Mouse (Mus musculus): Measurements from ENCODE around the gene Thra. TPM values are rescaled to one million over a fixed set of nuclear protein-coding genes. Genes with fewer than 3 reads are reported as not detected.
A peak's percentile ranks its signal among the peaks of the same experiment; 100 is the strongest.

The Thra gene
- polyA plus RNA-seq, 1 experiment from 2014 or later: 24.5 TPM

DNA sequence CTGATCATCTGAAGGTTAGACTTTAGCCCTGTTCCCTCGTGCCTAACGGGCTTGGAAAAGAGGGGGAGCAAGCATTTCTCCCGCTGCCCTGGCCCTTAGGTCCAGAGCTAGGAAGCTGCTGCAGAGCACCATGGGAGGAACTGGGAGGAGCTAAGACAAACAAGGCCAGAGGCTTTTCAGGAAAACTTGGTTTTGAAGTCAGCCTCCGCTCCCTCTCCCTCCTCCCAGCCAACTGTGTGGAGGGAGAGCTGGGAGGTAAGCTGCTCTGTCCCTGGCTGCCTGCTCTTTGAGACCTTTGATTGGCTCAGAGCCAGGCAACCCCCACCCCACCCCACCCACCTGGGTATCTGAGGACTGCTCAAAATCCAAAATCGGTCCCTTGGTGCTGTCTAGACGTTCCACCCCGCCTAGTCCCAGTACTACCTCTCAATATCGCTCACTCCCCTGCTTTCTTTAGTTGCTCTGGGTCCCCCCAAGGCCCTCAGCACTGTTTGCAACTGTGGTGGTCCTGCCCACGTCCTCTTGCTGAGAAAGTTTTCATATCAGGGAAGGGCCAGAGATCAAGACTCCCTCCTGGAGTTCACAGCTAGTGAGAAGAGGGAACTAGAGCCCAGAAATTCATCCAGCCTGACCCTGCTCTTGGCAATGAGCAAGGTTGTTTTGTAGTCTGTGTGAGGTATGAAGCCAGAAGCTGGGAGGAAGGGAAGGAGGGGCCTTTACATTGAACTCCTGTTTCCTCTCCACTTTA lies 36.6 kb downstream of the Thra start:
- no peak for TF ChIP-seq EP300 (optimal IDR thresholded peaks at IDR 0.05)
- TF ChIP-seq CTCF (IDR thresholded peaks at IDR 0.05; ENCODE audit: low read depth): no peak
- H3K9ac ChIP-seq (ENCODE audit: low read length): peak overlapping the region; percentile 43
- peak; percentile 58 for DNase-seq (ENCODE audit: low spot score)
- no peak for ATAC-seq (ENCODE audit: low FRiP score, low TSS enrichment)
- H3K36me3 ChIP-seq (ENCODE audit: control insufficient read depth, insufficient read depth, low read length): no peaks in the 10 kb centered on the region
- H3K27ac ChIP-seq (replicated peaks): peak overlapping the region; percentile 95
- H3K27me3 ChIP-seq (ENCODE audit: control insufficient read depth, insufficient read depth, low read length): no peaks in the 10 kb centered on the region
- no peak overlapping the region for H3K4me3 ChIP-seq (ENCODE audit: low read depth, low read length)
- H3K4me1 ChIP-seq (replicated peaks; ENCODE audit: control insufficient read depth, insufficient read depth): peaks cover 16% of the 10 kb centered on the region
- peak overlapping the region; percentile 32 for H3K4me2 ChIP-seq (replicated peaks; ENCODE audit: low read depth)
- H3K9me3 ChIP-seq (ENCODE audit: control insufficient read depth, low read length): no peaks in the 10 kb centered on the region
- 8% methylated on average over 9 of the region's 9 CpGs for WGBS

DNA sequence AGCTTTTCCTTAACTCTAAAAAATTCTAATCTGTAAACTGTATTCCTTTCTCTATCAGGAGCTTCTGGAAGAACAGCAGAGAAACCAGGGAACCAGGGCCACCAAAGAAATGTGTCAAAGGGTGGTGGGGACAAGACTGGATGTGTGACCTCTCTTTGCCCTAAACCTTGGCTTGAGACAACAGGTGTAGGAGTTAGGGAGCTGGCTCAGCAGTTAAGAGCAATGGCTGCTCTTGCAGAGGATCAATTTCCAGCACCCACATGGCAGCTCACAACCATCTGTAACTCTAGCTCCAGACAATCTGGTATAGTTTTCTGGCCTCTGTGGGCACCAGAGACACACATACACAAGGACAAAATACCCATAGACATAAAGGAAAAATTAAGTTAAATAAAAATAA lies 37.5 kb downstream of the Thra start:
- Histone ChIP-seq H3K4me1 (replicated peaks; ENCODE audit: control insufficient read depth, insufficient read depth) (peaks cover 21% of the 10 kb centered on the region), H3K27ac (replicated peaks) (peak overlapping the region; percentile 95), H3K9ac (ENCODE audit: low read length) (no peak overlapping the region), H3K27me3 (ENCODE audit: control insufficient read depth, insufficient read depth, low read length) (no peaks in the 10 kb centered on the region), H3K4me3 (ENCODE audit: low read depth, low read length) (no peak overlapping the region), H3K4me2 (replicated peaks; ENCODE audit: low read depth) (no peak overlapping the region), H3K36me3 (ENCODE audit: control insufficient read depth, insufficient read depth, low read length) (no peaks in the 10 kb centered on the region), H3K9me3 (ENCODE audit: control insufficient read depth, low read length) (no peaks in the 10 kb centered on the region)
- ATAC-seq (ENCODE audit: low FRiP score, low TSS enrichment): no peak
- TF ChIP-seq EP300 (optimal IDR thresholded peaks at IDR 0.05) (no peak), CTCF (IDR thresholded peaks at IDR 0.05; ENCODE audit: low read depth) (no peak)
- no peak for DNase-seq (ENCODE audit: low spot score)

DNA sequence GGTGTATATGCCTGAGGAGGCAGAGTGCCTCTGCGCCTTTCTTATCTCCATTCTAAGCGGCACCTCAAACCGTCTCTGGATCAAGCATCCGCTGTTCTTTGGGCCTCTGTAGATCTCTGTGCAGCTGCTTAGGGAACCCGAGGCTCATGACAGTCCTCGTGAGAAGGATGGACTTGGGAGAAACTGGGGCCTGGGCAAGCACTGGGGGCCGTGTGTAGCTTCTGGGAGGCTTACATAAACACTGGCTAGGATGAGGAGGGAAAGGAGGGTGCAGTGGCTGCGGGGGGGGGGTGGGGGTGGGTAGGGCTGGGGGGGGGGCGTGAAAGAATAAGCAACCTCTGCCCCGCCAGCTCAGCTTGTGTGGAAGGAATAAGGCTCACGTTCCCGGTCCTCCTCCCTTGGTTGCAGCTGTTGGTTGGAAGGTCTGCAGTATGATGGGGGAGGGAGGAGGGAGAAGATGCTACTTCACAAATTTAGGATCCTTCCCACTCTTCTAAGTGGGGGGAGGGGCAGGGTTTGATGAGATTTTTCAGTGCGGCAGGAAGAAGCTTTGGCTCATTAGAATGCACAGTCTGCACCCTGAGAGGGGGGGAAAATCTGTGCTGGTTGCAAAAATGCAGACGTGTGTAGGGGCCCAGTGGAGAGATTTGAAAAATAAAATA lies 41.5 kb downstream of the Thra start:
- no peak for TF ChIP-seq EP300 (optimal IDR thresholded peaks at IDR 0.05)
- TF ChIP-seq CTCF (IDR thresholded peaks at IDR 0.05; ENCODE audit: low read depth): no peak
- H3K36me3 ChIP-seq (ENCODE audit: control insufficient read depth, insufficient read depth, low read length): no peaks in the 10 kb centered on the region
- ATAC-seq (ENCODE audit: low FRiP score, low TSS enrichment): no peak; the same call in 1 of the 2 replicates
- no peak for DNase-seq (ENCODE audit: low spot score)
- peak overlapping the region; percentile 31; the same call in 1 of the 2 replicates for H3K9ac ChIP-seq (ENCODE audit: low read length)
- H3K4me3 ChIP-seq (ENCODE audit: low read depth, low read length): no peak overlapping the region
- peak overlapping the region; percentile 97 for H3K27ac ChIP-seq (replicated peaks)
- no peaks in the 10 kb centered on the region for H3K27me3 ChIP-seq (ENCODE audit: control insufficient read depth, insufficient read depth, low read length)
- 29% methylated on average over 12 of the region's 14 CpGs for WGBS
- H3K4me1 ChIP-seq (replicated peaks; ENCODE audit: control insufficient read depth, insufficient read depth): peaks cover 26% of the 10 kb centered on the region
- H3K9me3 ChIP-seq (ENCODE audit: control insufficient read depth, low read length): no peaks in the 10 kb centered on the region
- H3K4me2 ChIP-seq (replicated peaks; ENCODE audit: low read depth): peak overlapping the region; percentile 5; the same call in 1 of the 2 replicates

DNA sequence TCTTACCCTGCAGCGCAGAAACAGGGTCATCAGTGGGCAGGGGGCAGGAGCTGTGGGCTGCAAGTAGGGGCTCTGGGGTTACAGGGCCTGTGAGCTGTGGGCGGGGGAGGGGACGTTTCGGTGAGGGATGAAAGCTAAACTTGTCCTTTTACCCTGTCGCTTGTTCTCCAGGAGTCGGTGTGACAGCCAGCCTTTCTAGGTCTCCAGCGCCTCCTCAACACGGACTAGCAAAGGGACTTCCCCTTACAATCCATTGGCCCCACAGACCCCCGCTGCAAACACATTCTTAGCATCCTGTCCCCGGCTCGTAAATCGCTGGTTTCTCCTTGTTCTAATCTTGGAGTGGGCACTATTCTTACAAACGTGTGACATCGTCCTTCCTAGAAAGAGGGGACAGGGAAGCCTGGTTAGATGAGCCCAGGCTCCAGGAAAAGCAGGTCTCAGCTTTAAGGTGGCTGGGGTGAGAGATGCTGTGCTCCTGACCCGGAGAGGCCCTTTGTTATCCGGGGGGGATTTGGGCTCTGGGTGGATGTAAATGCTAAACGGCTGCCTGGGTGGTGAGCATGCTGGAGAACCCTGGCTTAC lies 42.3 kb downstream of the Thra start:
- H3K27ac ChIP-seq (replicated peaks): peak overlapping the region; percentile 97
- peak overlapping the region; percentile 54 for H3K9ac ChIP-seq (ENCODE audit: low read length)
- DNase-seq (ENCODE audit: low spot score): no peak

DNA sequence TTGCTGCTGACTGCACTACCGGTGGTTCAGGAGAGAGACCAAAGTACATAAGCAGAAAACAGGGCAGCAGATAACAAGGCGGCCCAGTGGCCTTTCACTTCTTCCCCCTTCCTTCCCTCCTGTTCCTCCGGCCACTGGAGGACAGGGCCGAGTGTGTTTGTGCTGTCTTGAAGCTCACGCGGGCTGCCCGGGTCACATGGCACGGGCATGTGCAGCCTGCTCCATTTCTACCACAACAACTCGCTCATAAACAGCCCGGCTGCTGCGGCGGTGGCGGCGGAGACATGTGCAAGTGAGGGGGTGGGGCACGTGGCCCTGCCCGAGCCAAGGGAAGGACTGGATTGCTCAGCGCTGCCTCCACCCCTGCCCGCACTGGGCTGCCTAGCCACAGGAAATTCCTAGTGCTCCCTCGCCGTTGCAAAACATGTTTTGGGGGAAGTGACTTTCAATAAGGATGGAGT lies 42.8 kb downstream of the Thra start:
- Histone ChIP-seq H3K27me3 (ENCODE audit: control insufficient read depth, insufficient read depth, low read length) (no peaks in the 10 kb centered on the region), H3K9me3 (ENCODE audit: control insufficient read depth, low read length) (no peaks in the 10 kb centered on the region), H3K4me1 (replicated peaks; ENCODE audit: control insufficient read depth, insufficient read depth) (peaks cover 23% of the 10 kb centered on the region), H3K4me2 (replicated peaks; ENCODE audit: low read depth) (peak overlapping the region; percentile 28), H3K27ac (replicated peaks) (peak overlapping the region; percentile 97), H3K9ac (ENCODE audit: low read length) (peak overlapping the region; percentile 54), H3K36me3 (ENCODE audit: control insufficient read depth, insufficient read depth, low read length) (no peaks in the 10 kb centered on the region), H3K4me3 (ENCODE audit: low read depth, low read length) (no peak overlapping the region)
- ATAC-seq (ENCODE audit: low FRiP score, low TSS enrichment): peak; percentile 87
- peak; percentile 97 for DNase-seq (ENCODE audit: low spot score)
- WGBS: under 1% methylated on average over 20 of the region's 20 CpGs
- TF ChIP-seq EP300 (optimal IDR thresholded peaks at IDR 0.05) (peak; percentile 60), CTCF (IDR thresholded peaks at IDR 0.05; ENCODE audit: low read depth) (peak; percentile 30)

More for the DNA sequence above, 42.3 kb downstream of the Thra start:
- Histone ChIP-seq H3K4me2 (replicated peaks; ENCODE audit: low read depth) (peak overlapping the region; percentile 28), H3K4me1 (replicated peaks; ENCODE audit: control insufficient read depth, insufficient read depth) (peaks cover 23% of the 10 kb centered on the region), H3K9me3 (ENCODE audit: control insufficient read depth, low read length) (no peaks in the 10 kb centered on the region), H3K27me3 (ENCODE audit: control insufficient read depth, insufficient read depth, low read length) (no peaks in the 10 kb centered on the region), H3K36me3 (ENCODE audit: control insufficient read depth, insufficient read depth, low read length) (no peaks in the 10 kb centered on the region), H3K4me3 (ENCODE audit: low read depth, low read length) (no peak overlapping the region)
- no peak for ATAC-seq (ENCODE audit: low FRiP score, low TSS enrichment)
- TF ChIP-seq EP300 (optimal IDR thresholded peaks at IDR 0.05): no peak
- no peak for TF ChIP-seq CTCF (IDR thresholded peaks at IDR 0.05; ENCODE audit: low read depth)
- 10% methylated on average over 17 of the region's 17 CpGs for WGBS

Data from stomach, postnatal 0 days (tissue).